Mouse (Mus musculus) adrenal gland, postnatal 0 days (tissue): ENCODE results near the gene Dock6. TPM values are rescaled to one million over a fixed set of nuclear protein-coding genes. Genes with fewer than 3 reads are reported as not detected.

Source experiments
- microRNA-seq: library from miRNA; unstranded; fragments of <30 nt; microRNA quantifications from one replicate; pipeline ENCODE4, GENCODE M21; 2016; ENCODE audit warnings: borderline replicate concordance; ENCODE audit not compliant: insufficient number of aligned reads
- polyA plus RNA-seq: library from polyadenylated mRNA; unstranded; fragments of >200 nt; fragmentation: Nextera tagmentation; extraction: Ambion mirVana; gene quantifications from 2 replicates; pipeline ENCODE4 v1.2.1, GENCODE M21; 2015

Gene Dock6
- 13.4 and 19.5 TPM in 2 replicates for polyA plus RNA-seq

DNA sequence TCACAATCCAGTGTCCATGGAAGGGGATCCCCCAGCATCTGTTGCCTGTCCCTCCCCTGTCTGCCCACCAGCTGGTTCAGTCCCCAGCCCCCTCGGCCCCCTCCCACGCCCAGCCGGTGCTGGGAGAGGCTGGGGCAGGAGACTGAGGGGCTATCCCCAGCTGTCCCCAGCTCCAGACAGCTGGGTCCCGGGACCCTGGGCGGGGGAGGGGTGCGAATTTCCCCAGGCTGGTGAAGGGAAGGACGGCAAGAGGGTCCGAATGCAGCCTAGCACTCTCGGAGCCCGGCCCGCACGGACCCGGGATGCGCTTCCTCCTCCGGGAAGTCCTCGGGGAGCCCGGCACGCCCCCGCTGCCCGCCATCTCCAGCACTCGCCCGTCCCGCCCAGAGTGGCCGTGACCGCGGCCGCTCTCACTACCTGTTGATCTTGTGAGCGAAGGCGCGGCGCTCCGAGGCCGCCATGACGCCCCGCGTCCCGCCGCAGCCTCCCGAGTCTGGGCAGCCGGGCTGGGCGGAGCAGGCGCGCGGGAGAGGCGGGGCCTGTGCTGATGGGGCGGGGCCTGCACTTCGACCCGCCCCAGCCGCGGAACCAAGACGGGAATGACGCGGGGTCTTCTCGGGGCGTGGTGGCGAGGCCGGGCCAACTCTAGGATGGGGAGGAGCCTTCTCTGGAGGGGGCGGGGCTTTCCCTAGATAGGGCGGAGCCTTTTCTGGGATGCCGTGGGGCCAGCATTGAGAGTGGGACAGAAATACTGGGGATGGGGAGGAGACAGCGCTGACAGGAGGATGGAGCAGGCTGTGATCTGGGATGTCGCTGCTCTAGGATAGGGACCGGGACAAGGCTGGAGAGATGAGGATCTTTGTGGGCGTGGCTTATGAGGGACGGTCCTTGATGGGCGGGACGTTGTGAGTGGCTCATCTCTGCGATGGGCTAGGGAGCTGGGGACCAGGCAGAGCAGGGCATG, at the start of gene Dock6:
TSS of gene Dock6 (minus strand) at position 508 of the 964 bp plus-strand sequence.

DNA sequence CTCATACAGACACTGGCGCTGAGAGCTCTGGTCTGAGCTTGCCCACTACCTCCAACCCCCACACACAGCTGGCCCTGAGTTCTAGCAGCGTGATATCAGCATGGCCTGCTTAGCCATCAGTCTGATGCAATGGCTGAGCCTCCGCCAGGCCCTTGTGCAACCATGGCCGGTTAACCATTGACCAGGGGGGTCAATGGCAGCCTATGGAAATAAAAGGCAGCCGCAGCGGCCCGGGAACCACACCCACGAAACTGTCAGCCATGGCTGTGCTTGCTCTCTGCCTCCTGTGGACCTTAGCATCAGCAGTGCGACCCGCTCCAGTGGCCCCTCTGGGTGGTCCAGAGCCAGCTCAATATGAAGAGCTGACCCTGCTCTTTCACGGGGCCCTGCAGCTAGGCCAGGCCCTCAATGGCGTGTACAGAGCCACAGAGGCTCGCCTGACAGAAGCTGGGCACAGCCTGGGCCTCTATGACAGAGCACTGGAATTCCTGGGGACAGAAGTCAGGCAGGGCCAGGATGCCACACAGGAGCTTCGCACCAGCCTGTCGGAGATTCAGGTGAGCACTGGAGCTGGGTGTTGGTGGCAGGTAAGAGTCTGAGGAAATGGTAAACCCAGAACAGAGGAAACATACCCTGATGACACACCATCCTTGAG, 17.1 kb downstream of the Dock6 start, which contains the start of gene Angptl8:
TSS of gene Angptl8 (plus strand) at position 253 of the 655 bp plus-strand sequence.

DNA sequence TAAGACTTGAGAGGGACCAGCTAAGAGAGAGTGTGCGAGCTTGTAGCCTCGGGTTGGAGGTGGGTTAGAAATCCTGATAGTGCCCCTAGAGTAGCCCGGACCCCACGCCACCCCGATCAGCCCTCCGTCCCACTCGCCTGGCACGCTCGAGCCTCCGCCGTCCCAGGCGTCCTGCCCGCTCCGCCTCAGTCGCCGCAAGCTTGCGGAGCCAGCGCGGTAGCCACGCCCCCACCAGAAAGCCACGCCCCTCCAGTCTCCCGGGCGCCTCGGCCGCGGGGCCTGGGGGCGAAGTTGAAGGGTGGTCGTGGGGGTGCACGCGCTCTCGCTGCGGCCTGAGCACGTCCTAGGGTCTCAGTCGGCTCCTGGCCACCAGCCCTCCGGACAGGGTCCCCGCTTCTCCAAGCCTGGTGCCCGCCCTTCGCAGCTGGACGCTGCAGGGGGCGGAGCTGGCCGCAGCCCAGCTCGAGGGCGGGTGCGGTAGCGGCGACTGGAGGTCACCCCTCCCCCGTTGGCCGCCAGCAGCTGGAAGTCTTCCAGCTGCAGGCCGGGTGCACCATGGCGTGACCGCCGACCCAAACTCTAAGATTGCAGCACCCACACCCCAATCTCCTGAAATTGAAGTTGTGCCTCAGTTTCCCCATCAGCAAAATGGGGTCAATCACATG, 54.0 kb downstream of the Dock6 start, which contains the start of gene Kank2:
TSS of gene Kank2 (minus strand) at position 400 of the 665 bp plus-strand sequence.

DNA sequence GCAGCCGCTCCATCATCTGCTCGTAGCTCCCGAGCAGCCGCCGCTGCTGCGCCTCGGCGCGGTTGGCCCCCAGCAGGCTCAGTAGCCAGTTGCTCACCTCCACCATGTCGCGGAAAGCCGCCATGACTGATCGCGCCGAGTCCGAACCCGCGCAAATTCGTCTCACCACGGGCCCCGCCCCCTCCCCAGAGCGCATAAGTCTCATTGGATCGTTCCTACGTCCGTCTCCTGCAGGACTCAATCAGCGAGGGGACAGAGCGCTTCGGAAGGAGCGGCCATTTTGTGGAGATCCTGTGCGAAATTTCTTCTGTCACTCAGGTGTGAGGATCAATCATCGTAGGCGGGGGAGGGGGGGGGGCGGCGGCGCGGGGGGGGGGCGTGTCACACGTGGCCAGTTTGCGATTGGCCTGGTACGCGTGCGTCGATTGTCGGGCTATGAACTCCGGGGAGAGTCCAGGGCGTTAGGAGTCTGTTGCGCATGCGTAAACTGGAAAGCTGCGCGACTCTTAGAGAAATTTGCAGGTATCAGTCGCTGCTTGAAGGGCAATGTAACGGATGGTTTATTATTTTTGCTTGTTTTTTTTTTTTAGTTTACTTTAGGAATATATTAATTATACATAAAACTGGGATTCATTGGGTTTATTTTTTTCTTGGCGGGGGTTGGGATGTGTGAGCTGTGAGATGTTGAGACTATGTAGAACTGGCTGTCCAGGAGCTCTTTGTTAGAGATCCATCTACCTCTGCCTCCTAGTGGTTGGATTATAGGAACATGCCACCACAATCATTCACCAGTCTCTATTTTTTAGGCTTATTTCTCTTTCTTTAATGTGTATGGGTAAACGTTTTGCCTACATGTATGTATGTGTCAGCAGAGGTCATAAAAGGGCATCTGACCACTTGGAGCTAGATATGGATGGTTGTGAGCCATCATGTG, 92.0 kb downstream of the Dock6 start, which contains the start of gene Spc24:
TSS of gene Spc24 (minus strand) at position 149 of the 934 bp plus-strand sequence.

Small RNAs within 50 kb of the gene (microRNA-seq; reads per million reads assigned to microRNA genes)
- gene Mir7083: 6.0 reads per million, percentile 9 among the genes with 10 or more reads in this experiment

Other genes with a start within 250 kb of the Dock6 start
- gene Smarca4, start 236.5 kb downstream of the Dock6 start, polyA plus RNA-seq: 29.2 and 31.9 TPM in 2 replicates
- gene Ldlr, start 129.2 kb downstream of the Dock6 start, polyA plus RNA-seq: 15.1 and 16.6 TPM in 2 replicates
- 32.7 and 36.5 TPM in 2 replicates for gene Spc24, start 92.3 kb downstream of the Dock6 start, polyA plus RNA-seq
- gene Kank2, start 53.9 kb downstream of the Dock6 start, polyA plus RNA-seq: 16.6 and 16.7 TPM in 2 replicates
- gene Angptl8, start 17.1 kb downstream of the Dock6 start, polyA plus RNA-seq: 2.5 and 5.4 TPM in 2 replicates
- gene Rab3d, start 65.6 kb upstream of the Dock6 start, polyA plus RNA-seq: 29.0 and 42.6 TPM in 2 replicates
- 2.9 and 5.4 TPM in 2 replicates for gene Ccdc159, start 74.8 kb upstream of the Dock6 start, polyA plus RNA-seq
- gene Tmem205, start 74.9 kb upstream of the Dock6 start, polyA plus RNA-seq: 823 and 878 TPM in 2 replicates
- gene Plppr2, start 84.4 kb upstream of the Dock6 start, polyA plus RNA-seq: 23.0 and 26.2 TPM in 2 replicates
- gene Swsap1, start 103.1 kb upstream of the Dock6 start, polyA plus RNA-seq: 4.9 and 7.5 TPM in 2 replicates
- gene Epor, start 110.9 kb upstream of the Dock6 start, polyA plus RNA-seq: 4.9 and 11.3 TPM in 2 replicates
- gene Rgl3, start 136.8 kb upstream of the Dock6 start, polyA plus RNA-seq: 6.7 and 26.1 TPM in 2 replicates
- gene Ccdc151, start 150.0 kb upstream of the Dock6 start, polyA plus RNA-seq: 0.99 and 2.6 TPM in 2 replicates
- 58.7 and 85.9 TPM in 2 replicates for gene Prkcsh, start 150.2 kb upstream of the Dock6 start, polyA plus RNA-seq
- 4.7 and 14.8 TPM in 2 replicates for gene Elavl3, start 199.4 kb upstream of the Dock6 start, polyA plus RNA-seq
- not detected in 2 replicates for gene Gm49318, start 218.6 kb upstream of the Dock6 start, polyA plus RNA-seq
- gene Zfp653, start 218.7 kb upstream of the Dock6 start, polyA plus RNA-seq: 7.8 and 9.7 TPM in 2 replicates
- gene Ecsit, start 232.8 kb upstream of the Dock6 start, polyA plus RNA-seq: 15.2 and 28.5 TPM in 2 replicates
- 1.2 and 3.7 TPM in 2 replicates for gene Cnn1, start 246.6 kb upstream of the Dock6 start, polyA plus RNA-seq